Mouse (Mus musculus) macrophage (primary cell): ENCODE data around the gene a. TPM values are rescaled to one million over a fixed set of nuclear protein-coding genes. Genes with fewer than 3 reads are reported as not detected.
"Not testable (repeated sequence)": the region's sequence is repeated elsewhere in the genome, so short reads cannot be mapped to it uniquely, and the experiment has no call there.

Experiments used
- H3K27ac ChIP-seq: fragments of 350-480 bp; formaldehyde crosslinking; 2 replicates; pipeline ENCODE4 v1.9.0; 2021
- H3K36me3 ChIP-seq: fragments of 350-480 bp; formaldehyde crosslinking; 2 replicates; pipeline ENCODE4 v1.9.0; 2021; ENCODE audit errors: inconsistent target
- H3K4me3 ChIP-seq: fragments of 350-480 bp; formaldehyde crosslinking; 2 replicates; pipeline ENCODE4 v1.9.0; 2021; ENCODE audit errors: inconsistent target
- H3K79me2 ChIP-seq: fragments of 350-480 bp; formaldehyde crosslinking; 2 replicates; pipeline ENCODE4 v1.9.0; 2021; ENCODE audit errors: inconsistent target
- WGBS: methylation state at CpG from one replicate; pipeline ENCODE4 v1.1.7; 2026; ENCODE audit warnings: inconsistent platforms; ENCODE audit not compliant: missing documents; 5-methylcytosine and 5-hydroxymethylcytosine counted together
- polyA plus RNA-seq: library from polyadenylated mRNA; stranded (reverse); fragments of 250-400 nt; gene quantifications from 3 replicates; pipeline ENCODE4 v1.2.4, GENCODE M21; 2018; ENCODE audit warnings: inconsistent platforms

Gene a
- polyA plus RNA-seq, 1 experiment from 2014 or later, result not detected

DNA sequence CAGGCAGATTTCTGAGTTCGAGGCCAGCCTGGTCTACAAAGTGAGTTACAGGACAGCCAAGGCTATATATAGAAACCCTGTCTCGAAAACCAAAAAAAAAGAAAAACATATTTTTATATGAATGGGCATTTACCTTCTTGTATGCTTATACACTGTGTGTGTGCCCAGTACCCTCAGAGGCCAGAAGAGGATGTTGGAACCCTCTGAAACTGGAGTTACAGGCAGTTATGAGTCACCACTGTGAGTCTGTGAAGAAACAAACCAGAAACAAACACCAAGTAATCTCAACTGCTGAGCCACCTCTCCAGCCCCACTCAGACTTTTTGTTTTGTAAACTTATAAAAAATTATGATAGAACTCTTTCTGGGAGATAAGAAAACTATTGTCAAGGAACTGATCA is 255.6 kb downstream of the a start:
- Histone ChIP-seq H3K27ac (no peak overlapping the region), H3K79me2 (no peaks in the 10 kb centered on the region), H3K4me3 (no peak overlapping the region), H3K36me3 (no peaks in the 10 kb centered on the region)
- 13% methylated on average over 2 of the region's 2 CpGs for WGBS

DNA sequence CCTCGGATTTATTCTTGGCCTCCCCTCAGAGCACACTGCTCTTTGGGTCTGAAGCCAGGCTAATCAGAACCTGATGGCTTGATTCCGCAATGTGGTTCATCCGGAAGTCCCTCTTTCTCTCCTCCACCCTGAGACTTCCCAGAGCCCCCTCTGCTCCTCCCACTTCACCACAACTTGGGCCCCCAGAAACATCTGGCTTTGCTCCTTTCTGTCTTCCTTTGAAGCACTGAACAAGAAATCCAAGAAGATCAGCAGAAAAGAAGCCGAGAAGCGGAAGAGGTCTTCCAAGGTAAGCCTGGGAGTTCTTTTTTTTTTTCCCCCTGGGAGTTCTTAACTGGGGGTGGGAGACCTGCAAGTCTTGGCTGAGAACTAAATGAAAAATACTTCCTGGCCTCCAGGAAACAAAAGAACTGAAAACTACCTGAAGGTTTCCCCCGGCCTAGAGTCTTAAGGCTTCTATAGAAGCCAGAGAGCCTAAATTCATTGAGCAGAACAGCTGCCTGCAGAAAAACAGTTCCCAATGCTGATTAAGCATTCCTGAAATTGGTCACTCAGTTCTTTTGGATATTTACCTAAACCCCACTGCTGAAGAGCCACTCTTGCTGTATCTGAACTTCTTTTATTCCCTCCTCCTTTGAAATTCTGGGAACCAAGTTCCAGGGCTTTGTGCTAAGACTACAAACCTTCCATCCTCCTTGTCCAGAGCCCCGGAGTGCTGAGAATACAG is 256.4 kb downstream of the a start:
- Histone ChIP-seq H3K79me2 (no peaks in the 10 kb centered on the region), H3K36me3 (no peaks in the 10 kb centered on the region), H3K27ac (no peak overlapping the region), H3K4me3 (no peak overlapping the region)
- WGBS, result 85% methylated on average over 7 of the region's 7 CpGs

DNA sequence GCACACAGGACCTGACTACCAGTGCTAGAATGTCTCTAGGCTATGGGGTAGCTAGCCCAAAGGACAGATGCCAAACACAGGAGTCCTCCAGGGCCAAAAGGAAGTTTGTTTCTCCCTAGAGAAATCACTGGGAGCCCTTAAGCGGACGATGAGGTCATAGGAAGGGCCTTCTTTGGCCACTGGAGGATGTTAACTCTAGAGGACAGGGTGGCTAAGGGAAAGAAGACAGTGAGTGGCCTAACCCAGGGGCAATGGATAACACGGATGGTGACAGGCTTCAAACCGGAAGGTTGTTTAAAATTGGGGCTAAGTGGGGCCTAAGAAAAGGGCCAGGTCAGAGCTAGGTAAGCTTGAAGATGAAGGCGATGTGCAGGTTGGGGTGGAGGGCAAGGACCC is 258.9 kb downstream of the a start:
- Histone ChIP-seq H3K27ac (peak overlapping the region; percentile 77), H3K79me2 (no peaks in the 10 kb centered on the region), H3K4me3 (peak overlapping the region; percentile 14; the same call in 1 of the 2 replicates), H3K36me3 (no peaks in the 10 kb centered on the region)
- 44% methylated on average over 5 of the region's 5 CpGs for WGBS

DNA sequence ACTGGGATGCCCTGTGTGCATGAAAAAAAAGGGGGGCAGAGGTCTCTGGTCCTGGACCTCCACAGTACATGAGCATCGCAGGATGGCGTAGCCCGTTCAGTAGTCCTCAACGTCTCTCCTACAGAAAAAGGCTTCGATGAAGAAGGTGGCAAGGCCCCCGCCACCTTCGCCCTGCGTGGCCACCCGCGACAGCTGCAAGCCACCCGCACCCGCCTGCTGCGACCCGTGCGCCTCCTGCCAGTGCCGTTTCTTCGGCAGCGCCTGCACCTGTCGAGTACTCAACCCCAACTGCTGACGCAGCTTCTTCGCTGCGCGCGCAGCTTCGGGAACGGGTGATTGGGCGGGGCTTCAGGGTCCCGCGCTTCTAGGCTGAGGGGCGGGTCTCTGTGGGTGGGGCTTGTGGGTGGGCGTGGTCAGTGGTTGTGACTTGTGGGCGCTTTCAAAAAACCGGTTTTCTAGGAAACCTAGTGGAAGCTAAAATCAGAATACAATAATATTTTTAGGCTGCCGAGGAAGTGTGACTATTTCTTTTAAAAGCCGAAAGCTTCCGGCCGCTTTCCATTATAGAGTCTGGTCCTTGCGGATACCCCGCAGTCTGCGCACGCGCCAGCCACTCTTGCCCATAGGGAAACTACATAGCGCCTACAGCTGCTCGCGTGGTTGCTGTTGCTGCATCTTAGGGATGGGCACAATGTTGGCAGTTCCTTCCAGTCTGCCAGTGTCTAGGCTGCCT is 259.5 kb downstream of the a start:
- H3K36me3 ChIP-seq, result no peaks in the 10 kb centered on the region
- under 1% methylated on average over 43 of the region's 45 CpGs for WGBS
- H3K4me3 ChIP-seq, result peak overlapping the region; percentile 30
- no peaks in the 10 kb centered on the region for H3K79me2 ChIP-seq
- H3K27ac ChIP-seq, result peak overlapping the region; percentile 77

DNA sequence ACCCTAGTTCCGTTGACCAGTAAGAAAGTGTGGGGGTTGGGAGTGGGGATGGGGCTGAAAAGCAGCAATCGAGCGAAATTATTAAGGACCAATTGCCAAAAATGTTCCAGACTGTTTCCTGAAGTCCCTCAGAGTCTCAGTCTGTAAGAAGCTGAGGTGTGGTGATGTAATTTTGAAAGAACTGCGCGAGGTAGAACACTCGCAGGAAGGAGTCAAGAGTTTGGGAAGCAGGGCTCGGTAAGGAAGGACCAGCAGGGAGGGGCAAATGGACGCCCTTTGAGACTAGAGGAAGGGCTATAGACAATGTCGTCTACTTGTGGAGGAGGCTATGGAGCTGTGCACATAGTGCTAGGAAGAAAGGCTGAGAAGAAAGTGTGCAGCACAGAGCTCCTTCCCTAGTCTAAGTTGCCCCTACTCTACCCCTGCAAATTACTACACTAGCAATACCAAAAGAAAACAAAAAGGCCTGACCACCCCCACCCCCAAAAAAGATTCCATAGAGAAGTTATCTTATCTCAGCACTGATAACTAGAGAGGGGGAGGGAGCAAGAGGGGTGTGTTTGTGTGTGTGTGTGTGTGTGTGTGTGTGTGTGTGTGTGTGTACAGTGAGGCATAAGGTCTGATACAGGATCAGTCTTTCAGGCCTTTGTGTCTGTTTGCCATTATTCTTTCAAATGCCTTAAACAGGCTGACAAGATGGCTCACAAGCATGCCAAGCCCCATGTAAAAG is 260.6 kb downstream of the a start:
- Histone ChIP-seq H3K36me3 (no peaks in the 10 kb centered on the region), H3K27ac (peak overlapping the region; percentile 46; the same call in 1 of the 2 replicates), H3K79me2 (no peaks in the 10 kb centered on the region), H3K4me3 (no peak overlapping the region)
- 46% methylated on average over 9 of the region's 9 CpGs for WGBS

DNA sequence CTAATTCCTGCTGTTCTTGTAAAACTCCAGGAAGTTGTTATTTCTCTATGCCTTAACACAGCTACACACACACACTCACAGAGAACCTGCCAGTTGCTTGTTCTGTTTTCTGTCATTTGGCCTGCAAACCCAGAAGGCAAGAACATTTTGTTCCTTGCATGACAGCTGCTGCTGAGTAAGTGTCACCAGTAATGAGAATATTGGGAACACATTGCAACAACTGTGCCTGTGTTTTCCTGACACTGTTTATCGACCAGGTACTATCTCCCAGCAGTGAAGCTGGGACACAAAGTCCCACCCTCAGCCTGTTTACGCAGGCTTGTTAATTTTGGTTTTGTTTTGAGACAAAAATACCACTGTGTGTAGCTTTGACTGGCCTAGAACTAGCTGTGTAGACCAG is 261.5 kb downstream of the a start:
- Histone ChIP-seq H3K27ac (no peak overlapping the region), H3K79me2 (no peaks in the 10 kb centered on the region), H3K36me3 (no peaks in the 10 kb centered on the region), H3K4me3 (no peak overlapping the region)
- 97% methylated on average over 2 of the region's 2 CpGs for WGBS

DNA sequence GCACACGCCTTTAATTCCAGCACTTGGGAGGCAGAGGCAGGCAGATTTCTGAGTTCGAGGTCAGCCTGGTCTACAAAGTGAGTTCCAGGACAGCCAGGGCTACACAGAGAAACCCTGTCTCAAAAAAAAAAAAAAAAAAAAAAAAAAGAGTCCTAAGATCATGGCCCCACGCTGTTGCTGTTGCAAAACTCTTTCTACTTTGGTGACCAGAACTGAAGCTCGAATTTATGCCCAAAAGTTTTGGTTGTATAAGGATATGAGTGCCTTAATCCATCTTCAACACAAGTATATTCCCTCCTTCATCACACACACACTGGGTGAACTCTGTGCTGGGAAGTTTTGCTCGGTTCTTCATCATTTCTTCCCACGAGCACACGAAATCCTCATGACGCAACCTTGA is 262.3 kb downstream of the a start:
- not testable (repeated sequence) for H3K27ac ChIP-seq, H3K36me3 ChIP-seq, H3K4me3 ChIP-seq, H3K79me2 ChIP-seq
- 86% methylated on average over 6 of the region's 8 CpGs for WGBS

DNA sequence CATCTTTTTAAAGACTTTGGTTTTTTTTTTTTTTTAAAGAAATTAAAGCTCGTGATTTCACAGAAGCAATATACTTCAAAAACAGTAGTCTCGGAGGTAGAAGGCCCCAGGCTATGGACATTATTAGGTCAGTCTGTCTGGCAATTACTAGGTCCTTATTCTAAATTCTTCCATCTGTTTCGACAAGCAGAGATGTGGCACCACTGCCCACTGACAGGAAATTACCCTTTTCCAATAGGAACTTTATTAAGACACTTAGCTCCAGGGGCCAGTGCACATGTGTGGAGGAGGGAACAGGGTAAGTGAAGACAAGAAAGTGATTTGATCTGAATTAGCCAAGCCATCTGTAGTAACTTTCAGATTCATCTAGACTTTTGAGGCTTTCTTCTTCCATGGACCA is 263.5 kb downstream of the a start:
- WGBS, result 97% methylated on average over 3 of the region's 3 CpGs
- Histone ChIP-seq H3K27ac (no peak overlapping the region), H3K4me3 (no peak overlapping the region), H3K36me3 (no peaks in the 10 kb centered on the region), H3K79me2 (no peaks in the 10 kb centered on the region)

DNA sequence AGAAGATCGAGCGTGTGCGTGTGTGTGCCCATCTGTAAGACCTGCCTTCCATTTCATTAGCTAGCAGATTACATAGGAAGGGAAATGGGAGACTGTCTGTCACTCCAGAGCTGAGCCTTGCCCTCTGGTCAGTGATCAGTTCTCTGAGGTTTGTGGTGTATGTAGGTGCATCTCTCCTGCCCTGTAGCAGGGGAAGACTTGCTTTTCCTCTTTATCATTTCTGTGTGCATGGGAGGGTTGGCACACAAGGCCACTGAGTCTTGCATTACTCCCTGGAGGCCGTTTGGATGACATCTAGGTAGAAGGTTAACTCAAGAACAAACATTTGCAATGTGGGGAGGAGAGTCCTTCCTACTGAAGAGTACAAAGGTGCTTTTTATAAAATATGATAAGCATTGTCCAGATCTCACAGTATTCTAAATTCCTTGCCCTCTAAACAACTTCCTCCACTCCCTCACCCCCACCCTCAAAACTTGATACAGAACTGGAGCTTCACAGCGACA is 264.9 kb downstream of the a start:
- no peaks in the 10 kb centered on the region for H3K36me3 ChIP-seq
- H3K4me3 ChIP-seq, result no peak overlapping the region
- 87% methylated on average over 5 of the region's 5 CpGs for WGBS
- H3K79me2 ChIP-seq, result no peaks in the 10 kb centered on the region
- H3K27ac ChIP-seq, result no peak overlapping the region

DNA sequence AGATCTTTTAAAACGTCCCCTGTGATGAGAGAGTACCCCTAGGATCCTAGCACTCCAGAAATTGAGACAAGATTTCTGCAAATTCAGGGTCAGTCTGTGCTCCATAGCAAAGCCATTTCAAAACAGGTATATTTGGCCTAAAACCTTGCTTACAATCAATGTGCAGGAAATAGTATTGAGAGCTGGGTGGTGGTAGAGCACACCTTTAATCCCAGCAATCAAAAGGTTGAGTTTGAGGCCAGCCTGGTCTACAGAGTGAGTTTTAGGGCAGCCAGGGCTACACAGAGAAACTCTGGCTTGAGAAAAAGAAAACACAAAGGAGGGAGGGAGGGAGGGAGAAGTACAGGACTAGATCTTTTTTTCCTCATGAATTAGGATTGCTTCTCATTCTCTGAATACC is 266.2 kb downstream of the a start:
- H3K4me3 ChIP-seq, result no peak overlapping the region
- WGBS, result 88% methylated on average over 1 of the region's 1 CpGs
- no peaks in the 10 kb centered on the region for H3K36me3 ChIP-seq
- no peak overlapping the region for H3K27ac ChIP-seq
- no peaks in the 10 kb centered on the region for H3K79me2 ChIP-seq

DNA sequence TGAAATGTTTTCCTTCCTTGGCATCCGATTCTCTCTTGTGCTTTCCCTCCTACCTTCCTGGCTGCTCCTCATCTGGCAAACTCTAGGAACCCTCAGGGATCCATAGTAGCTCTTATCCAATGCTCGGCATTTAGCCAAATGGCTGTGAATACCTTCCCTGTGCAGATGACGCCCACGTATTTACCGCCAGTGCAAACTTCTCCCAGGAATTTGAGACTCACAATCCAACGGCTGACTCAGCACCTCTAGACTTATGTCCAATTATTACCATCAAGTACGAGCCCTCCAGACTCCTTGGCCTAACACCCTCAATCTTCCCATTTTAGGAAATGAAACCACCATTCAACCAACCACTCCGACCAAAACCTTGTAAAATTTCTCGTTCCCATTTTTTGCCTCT is 279.8 kb downstream of the a start:
- WGBS, result 57% methylated on average over 9 of the region's 9 CpGs
- no peak overlapping the region for H3K27ac ChIP-seq
- H3K79me2 ChIP-seq, result peaks cover 7% of the 10 kb centered on the region; the same call in 1 of the 2 replicates
- no peak overlapping the region for H3K4me3 ChIP-seq
- no peaks in the 10 kb centered on the region for H3K36me3 ChIP-seq

DNA sequence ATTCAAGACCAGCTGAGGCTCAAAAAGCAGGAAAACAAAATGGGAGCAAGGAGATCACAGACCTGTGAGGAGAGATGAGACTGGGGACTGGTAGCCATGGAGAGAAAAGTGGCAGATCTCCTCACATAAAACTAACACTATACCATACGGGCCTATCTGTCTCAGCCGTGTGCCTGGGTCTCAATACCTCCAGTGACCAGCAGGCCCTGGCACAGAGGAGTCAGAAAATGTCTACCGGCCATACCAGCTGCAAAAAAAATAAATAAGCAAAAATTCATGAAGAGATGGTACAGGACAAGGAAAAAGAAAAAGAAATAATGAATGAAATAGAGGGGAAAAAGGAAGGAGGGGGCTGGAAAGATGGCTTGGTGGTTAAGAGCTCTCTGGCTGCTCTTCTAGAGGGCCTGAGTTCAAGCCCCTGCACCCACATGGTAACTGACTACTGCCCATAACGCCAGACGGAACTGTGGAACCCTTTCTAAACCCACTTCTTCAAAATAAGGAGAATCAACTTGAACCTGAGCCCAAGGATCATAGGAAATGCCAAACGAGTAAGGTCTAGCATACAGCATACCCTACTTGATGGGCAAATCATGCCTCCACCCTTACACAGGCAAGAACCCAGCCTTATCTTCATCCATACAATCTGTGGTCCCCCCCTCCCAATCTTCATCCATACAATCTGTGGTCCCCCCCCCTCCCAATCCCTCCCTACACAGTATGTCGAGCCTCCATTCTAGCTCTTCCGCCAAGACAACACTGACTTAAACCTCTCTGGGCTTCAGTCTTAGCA is 281.3 kb downstream of the a start:
- H3K27ac ChIP-seq, result no peak overlapping the region
- 84% methylated on average over 8 of the region's 8 CpGs for WGBS
- no peaks in the 10 kb centered on the region for H3K36me3 ChIP-seq
- H3K79me2 ChIP-seq, result peaks cover 7% of the 10 kb centered on the region; the same call in 1 of the 2 replicates
- no peak overlapping the region for H3K4me3 ChIP-seq

DNA sequence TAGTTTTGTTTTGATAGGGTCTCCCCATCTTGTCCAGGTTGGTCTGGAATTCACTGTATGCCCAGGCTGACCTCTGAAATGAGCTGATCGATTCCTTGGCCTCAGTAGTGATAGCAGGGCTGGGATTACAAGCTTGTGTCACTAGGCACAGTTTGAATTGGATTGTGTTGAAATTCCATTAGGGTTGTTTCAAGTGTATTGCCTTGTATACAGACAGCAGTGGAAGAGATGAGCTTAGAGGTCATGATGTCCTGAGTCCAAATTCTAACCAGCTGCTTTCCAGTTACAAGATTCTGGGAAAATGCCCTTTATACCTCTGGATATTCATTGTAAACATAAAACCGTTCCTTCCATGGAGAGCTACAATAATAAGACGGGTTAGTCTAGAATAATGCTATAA is 282.1 kb downstream of the a start:
- Histone ChIP-seq H3K4me3 (peak overlapping the region; percentile 43), H3K79me2 (peaks cover 7% of the 10 kb centered on the region; the same call in 1 of the 2 replicates), H3K27ac (no peak overlapping the region), H3K36me3 (no peaks in the 10 kb centered on the region)
- WGBS, result 43% methylated on average over 3 of the region's 3 CpGs
